Mouse (Mus musculus) 416B (cell line): Measurements from ENCODE around the gene Sgf29.
"Not testable (repeated sequence)": the region's sequence is repeated elsewhere in the genome, so short reads cannot be mapped to it uniquely, and the experiment has no call there.

Experiments
- DNase-seq: peaks from one replicate; pipeline ENCODE4 v3.0.0; 2011; ENCODE audit warnings: low read depth

Gene Sgf29

DNA sequence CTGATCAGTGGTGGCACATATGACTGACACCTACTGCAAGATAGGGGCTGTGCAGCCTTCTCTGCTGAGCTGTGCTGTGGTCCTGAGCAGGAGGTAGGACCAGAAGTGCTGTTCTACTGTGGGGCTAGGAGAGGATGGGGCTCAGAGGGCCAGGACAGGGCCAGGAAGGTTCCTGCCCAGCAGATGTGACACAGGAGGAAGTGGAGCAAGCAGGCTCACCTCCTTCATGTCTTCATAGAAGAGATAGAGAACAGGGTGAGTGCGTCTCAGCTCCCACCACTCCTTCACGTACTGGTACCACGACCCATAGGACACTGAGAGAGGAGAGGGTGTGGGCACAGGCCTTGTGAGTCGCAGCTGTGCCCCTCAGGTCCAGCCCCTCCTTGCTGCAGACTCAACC, 39.0 kb downstream of the Sgf29 start:
- DNase-seq, result not testable (repeated sequence)

DNA sequence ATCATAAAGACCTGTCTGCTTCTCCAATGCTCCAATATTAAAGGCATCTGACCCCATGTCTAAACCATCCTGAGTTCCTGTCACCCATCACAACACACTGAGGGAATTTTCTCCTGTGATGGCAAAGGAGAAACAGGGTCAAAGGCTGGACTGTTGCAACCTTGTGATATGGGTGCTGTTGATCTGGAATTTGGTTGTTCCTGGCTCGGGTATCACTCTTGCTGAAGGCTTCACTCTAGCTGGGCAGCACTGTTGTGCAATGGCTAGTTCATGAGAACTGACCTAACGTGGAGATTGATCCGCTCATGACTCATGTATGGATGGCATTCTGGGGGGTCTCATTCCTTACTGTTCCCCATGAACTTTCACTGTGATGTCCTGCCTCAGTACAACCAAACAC, 39.9 kb downstream of the Sgf29 start:
- DNase-seq, result no peak

DNA sequence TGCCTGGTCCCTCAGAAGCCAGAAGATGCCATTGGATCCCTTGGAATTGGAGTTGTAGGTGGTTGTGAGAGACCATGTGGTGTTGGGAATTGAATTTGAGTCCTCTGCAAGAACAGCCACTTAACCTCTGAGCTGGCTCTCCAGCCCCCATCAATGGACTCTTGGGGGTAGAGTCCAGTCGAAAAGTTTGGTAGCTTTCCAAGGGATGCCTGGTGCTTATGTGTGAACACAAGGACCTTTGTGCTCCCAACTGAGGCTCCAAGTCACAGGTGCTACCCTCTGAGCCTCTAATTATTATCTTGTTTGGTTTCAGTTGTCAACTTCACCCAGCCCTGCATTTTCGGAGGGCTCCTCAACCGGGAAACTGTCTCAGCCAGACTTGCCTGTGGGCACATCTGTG, 41.6 kb downstream of the Sgf29 start:
- no peak for DNase-seq

GRCm38 (mm10) chr7:126691676-126692075, 42.6 kb downstream of the Sgf29 start:
- no peak for DNase-seq

DNA sequence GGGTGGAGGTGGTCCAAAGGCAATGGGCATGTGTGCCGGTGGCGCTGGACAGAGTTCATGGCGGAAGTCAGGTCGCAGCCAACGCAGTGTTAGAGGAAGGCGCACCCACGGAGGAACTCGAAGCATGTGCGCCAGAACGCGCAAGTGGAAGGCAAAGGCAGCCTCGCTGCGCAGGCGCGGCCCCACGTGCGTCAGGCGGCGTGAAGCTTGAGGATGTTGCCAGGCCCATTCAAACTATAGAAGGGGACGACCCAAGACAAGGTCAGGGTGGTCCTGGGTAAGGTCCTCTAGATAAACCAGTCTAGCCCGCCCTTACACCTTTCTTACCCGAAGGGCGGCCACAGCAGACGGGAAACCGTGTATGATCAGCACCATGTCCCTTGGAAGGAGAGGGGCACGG, 43.3 kb downstream of the Sgf29 start:
- DNase-seq, result no peak

DNA sequence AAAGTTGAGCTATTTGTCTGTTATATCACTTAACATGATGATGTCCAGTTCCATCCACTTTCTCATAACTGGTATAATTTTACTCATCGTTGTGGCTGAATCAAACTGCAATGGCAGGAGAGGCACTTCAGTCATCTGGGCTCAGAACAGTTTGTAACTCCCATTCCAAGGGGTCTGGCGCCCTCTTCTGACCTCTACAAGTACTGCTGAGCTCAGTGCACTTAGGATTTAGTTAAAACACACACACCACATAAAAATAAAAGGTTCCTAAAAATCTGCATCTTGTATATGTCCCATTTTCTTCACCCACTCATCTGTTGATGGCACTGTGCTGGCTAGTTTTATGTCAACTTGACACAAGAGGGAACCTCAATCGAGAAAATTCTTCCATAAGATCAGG, 44.1 kb downstream of the Sgf29 start:
- DNase-seq, result peak; percentile 94

DNA sequence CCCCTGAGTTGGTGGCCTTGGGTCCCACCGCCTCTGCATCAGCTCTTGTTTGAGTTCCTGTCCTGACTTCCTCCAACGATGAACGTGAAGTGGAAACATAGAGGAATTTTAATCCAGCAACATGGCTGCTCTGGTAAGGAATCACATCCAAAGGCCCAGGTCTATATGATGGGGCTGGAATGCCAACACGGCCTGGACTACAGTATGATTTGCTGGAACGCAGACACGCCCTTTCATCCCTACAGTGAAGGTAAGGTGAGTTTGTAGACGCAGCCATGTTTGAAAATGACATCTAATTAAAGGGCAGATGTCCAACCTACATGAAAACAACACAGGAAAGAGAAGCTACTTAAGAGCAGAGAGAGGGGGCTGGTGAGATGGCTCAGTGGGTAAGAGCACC, 44.7 kb downstream of the Sgf29 start:
- no peak for DNase-seq

DNA sequence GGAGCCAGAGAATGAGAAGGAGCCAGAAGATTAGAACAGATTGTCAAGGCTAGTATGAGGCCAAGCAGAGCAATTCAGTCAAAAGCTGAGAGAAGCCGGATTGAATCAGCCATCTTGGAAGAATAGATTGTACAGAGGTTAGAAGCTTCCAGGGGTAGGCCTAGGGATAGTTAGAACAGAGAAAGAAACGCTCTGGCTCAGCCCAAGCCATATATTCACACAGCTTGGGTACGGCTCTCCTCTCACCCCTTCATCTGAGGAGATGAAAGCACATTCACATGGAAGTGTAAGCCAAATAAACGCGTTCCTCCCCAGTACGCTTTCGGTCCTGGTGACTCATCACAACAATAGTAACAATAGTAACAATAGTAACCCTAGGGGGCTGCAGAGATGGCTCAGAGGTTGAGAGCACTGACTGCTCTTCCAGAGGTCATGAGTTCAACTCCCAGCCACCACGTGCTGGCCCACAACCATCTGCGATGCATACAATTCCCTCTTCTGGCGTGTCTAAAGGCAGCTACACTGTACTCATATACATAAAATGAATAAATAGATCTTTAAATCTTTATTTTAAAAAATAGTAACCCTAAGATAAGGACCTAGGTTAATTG, 45.4 kb downstream of the Sgf29 start:
- DNase-seq, result peak; percentile 39

DNA sequence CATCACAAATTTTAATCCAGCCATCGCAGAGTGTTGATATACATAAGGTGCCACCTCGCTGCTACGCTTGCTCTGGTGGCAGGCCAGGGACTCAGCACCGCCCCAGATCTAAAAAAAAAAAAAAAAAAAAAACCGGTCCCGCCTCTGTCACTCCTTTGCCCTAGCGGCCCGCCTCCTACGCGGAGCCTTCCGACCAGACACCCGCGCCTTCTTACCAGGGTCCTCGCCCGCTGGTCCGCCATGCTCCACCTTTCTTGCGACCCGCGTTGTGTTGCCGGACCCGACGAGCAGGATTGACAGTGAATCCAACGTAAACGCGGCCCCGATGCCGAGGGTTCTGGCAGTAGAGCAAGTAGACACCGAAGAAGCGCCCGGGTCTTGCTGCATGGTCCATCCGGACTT, 46.1 kb downstream of the Sgf29 start, which contains the start of gene Bola2:
TSS of gene Bola2 (plus strand) at position 192 of the 402 bp plus-strand sequence.
- DNase-seq, result peak; percentile 92

- peak; percentile 98 for DNase-seq
Measured at GRCm38 (mm10) chr7:126695631-126696207, 46.6 kb downstream of the Sgf29 start, which contains the start of gene Slx1b. Gene Slx1b (minus strand): TSS chr7:126695784.

GRCm38 (mm10) chr7:126696303-126696702, 47.2 kb downstream of the Sgf29 start:
- DNase-seq, result no peak

GRCm38 (mm10) chr7:126696886-126697285, 47.8 kb downstream of the Sgf29 start:
- DNase-seq, result no peak

DNA sequence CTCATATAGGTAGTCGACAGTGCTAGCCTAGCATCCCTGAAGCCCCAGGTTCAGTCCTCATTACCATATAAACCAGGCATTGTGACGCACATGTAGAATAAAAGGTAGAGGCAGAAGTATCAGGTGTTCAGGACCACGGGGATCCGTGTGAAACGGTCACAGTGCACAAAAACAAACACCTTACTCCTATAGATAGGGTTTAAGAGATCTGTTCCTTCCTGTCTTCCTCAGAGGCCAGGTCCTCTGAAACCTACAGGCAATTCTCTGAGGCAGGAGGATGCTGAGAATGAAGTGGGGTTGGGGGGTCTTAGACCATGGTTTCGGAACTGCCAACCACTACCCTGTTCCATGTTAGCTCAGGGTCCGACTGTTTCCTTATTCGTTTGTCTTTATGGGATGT, 48.7 kb downstream of the Sgf29 start:
- DNase-seq, result no peak

GRCm38 (mm10) chr7:126700063-126701015, 51.2 kb downstream of the Sgf29 start:
- no peak for DNase-seq

- DNase-seq, result peak; percentile 91
Measured at GRCm38 (mm10) chr7:126701070-126701469, 52.0 kb downstream of the Sgf29 start.

DNA sequence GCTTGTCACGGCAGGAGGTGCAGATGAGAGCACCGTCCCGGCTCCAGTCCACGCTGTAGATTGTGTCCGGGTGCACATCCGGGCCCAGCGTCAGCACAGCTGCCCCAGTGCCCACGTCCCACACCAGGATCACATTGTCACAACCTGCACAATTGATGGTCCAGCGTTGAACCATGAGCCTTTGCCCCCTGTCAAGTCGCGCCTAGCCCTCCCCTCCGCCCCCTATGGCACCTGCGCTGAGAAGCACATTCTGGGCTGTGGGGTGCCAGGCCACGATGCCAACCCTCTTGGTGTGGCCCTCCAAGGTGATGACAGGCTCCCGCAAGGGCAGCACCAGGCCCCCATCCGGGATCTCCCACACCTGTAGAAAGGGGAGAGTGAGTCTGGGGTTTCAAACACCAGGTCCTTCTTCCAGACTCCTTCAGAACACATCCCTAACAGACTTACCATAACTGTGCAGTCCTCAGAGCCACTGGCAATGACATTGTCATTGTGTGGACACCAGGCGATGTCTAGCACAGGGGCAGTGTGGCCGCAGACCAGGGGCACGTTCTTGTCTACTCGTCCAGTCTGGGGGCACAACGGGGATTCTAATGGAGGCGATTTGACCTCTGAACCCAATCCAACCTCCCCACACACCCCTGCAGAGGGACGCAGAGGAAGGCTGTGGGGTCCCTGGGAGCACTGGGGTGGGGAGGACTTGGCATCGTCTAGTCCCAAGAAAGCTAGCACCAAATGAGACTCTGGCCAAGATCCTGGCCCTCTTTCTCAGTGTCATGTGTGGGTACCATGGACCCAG, 52.6 kb downstream of the Sgf29 start:
- no peak for DNase-seq

GRCm38 (mm10) chr7:126702358-126702757, 53.2 kb downstream of the Sgf29 start:
- DNase-seq, result peak; percentile 92

GRCm38 (mm10) chr7:126702861-126703756, 54.0 kb downstream of the Sgf29 start:
- no peak for DNase-seq

- peak; percentile 48 for DNase-seq
Measured at GRCm38 (mm10) chr7:126703757-126704077, 54.6 kb downstream of the Sgf29 start.

GRCm38 (mm10) chr7:126704121-126704980, 55.2 kb downstream of the Sgf29 start:
- peak; percentile 84 for DNase-seq
